In the genomic region with DNA sequence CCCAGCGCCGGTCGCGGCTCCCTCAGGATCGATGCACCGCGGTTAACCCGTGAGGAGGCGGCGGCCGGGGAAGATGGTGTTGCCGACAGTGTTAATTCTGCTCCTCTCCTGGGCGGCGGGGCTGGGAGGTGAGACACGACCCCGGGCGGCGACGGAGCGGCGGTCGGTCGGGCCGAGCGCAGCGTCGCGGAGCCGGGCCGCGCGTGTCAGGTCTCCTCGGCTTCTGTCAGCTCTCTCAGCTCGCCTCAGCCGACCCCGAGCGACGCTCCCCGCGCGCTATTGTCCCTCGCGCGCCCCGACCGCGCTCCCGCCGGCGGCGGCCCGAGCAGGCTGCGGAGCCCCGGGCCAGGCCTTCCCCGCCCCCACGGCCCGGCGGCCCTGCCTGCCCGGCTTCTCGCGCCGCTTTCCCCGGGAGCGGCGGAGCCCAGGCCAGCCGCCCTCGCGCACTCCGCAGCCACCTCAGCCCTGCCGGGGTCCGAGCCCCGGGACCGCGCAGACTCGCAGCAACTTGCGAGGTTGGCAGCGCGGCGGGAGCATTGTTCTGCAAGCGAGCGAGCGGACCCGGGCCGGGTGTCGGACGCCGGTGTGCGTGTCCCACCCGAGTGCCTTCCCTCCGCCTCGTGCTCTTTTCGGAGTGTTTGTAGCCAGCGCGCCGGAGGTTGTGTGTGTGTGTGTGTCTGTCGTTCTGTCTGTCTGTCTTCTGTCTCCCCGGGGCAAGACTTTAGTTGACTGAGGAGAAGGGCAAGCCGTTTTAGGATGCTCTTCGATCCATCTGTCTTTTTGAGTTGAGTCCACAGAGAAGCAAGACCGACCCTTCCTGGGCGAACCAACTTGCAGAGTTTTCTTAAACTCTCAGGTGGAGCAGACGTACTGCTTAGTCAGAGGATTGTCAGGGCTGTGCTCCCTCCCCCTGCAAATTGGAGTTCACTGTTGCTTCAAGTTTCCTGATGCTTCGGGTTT, we compare ENCODE assay signal across 8 mouse cellular contexts. TPM values are rescaled to one million over a fixed set of nuclear protein-coding genes. Genes with fewer than 3 reads are reported as not detected.
A peak's percentile ranks its signal among the peaks of the same experiment; 100 is the strongest.
DNase-seq lines count a peak whose midpoint lies in the region; ATAC-seq lines count a peak whose summit lies in the region.

No protein-coding gene starts in this region.

- peak overlapping the region; percentile 91 for H3K4me3 ChIP-seq in hindbrain, embryonic 13.5 days

- peak; percentile 48 for ATAC-seq in frontal cortex, adult (ENCODE audit: low TSS enrichment)
- ATAC-seq in hindbrain, embryonic 13.5 days (ENCODE audit: low FRiP score), result no peak; the same call in 1 of the 2 replicates
- peak; percentile 11 for ATAC-seq in megakaryocyte, adult 5-6 weeks (ENCODE audit: poor library complexity, severe bottlenecking)

- no peaks in the 10 kb centered on the region for H3K9me3 ChIP-seq in hindbrain, embryonic 13.5 days

- peak; percentile 42 for DNase-seq in T-cell, adult 2 months (ENCODE audit: low spot score)
- DNase-seq in cerebellum, adult 8-10 months, result peak; percentile 64
- peak; percentile 14 to 23 for DNase-seq in left cerebral cortex, adult 8-10 months (ENCODE audit: low spot score in 2 of 2)
- DNase-seq in right cerebral cortex, postnatal 10 days (ENCODE audit: low spot score in 2 of 2), result peak; percentile 63 to 65
- DNase-seq in yolk sac, embryonic 10.5 days (ENCODE audit: low spot score), result peak; percentile 60

- H3K36me3 ChIP-seq in hindbrain, embryonic 13.5 days, result no peaks in the 10 kb centered on the region

- WGBS in hindbrain, embryonic 13.5 days, result under 1% methylated on average over 99 of the region's 103 CpGs

- H3K9ac ChIP-seq in hindbrain, embryonic 13.5 days, result peak overlapping the region; percentile 97

- peaks cover 23% of the 10 kb centered on the region for H3K4me1 ChIP-seq in hindbrain, embryonic 13.5 days (replicated peaks)

- H3K4me2 ChIP-seq in hindbrain, embryonic 13.5 days, result peak overlapping the region; percentile 84

- no peaks in the 10 kb centered on the region for H3K27me3 ChIP-seq in hindbrain, embryonic 13.5 days

- peak overlapping the region; percentile 99 for H3K27ac ChIP-seq in hindbrain, embryonic 13.5 days

RNA-seq across cellular contexts. Expression of gene Adam10, which starts 0.6 kb away (rescaled TPM):
- 73.4 and 74.4 TPM in 2 replicates for polyA plus RNA-seq in hindbrain, embryonic 13.5 days (2015; fragmentation: Nextera tagmentation; extraction: Ambion mirVana)
- total RNA-seq in left cerebral cortex, adult 8-10 months (2022), result 10 to 100 TPM; 67.9 to 80.4 (median 71.5) TPM
- total RNA-seq in megakaryocyte, adult 5-6 weeks (2015), result 113 TPM in 2 replicates
- 51.2 and 59.8 TPM in 2 replicates for total RNA-seq in megakaryocyte, adult 5-6 weeks (2017)

RNA-seq across cellular contexts. Expression of gene Mindy2, which starts 22.4 kb away (rescaled TPM):
- polyA plus RNA-seq in hindbrain, embryonic 13.5 days (2015; fragmentation: Nextera tagmentation; extraction: Ambion mirVana), result 17.4 and 20.4 TPM in 2 replicates
- total RNA-seq in left cerebral cortex, adult 8-10 months (2022), result 10 to 100 TPM; 37.9 to 41.4 (median 40.1) TPM
- 29.4 and 33.7 TPM in 2 replicates for total RNA-seq in megakaryocyte, adult 5-6 weeks (2015)
- total RNA-seq in megakaryocyte, adult 5-6 weeks (2017), result 28.0 and 38.9 TPM in 2 replicates

RNA-seq across cellular contexts. Expression of gene Gm10642, which starts 23.4 kb away (rescaled TPM):
- 0.29 and 0.41 TPM in 2 replicates for polyA plus RNA-seq in hindbrain, embryonic 13.5 days (2015; fragmentation: Nextera tagmentation; extraction: Ambion mirVana)
- 1 to 10 TPM in 3 of 4 experiments, under 1 TPM in 1; 0.52 to 1.5 (median 1.4) TPM for total RNA-seq in left cerebral cortex, adult 8-10 months (2022)
- total RNA-seq in megakaryocyte, adult 5-6 weeks (2015), result 0.18 and 1.0 TPM in 2 replicates
- 0.85 and 0.99 TPM in 2 replicates for total RNA-seq in megakaryocyte, adult 5-6 weeks (2017)
